Mouse (Mus musculus) MEL (cell line): ENCODE measurements at regions not wholly inside any gene's neighbourhood (a gene's known extent, or its start where the extent isn't known, plus 50 kb on each side); places are given as distances from the start of the nearest gene placed in this dataset.

ENCODE experiments used
- DNase-seq: peaks from one replicate; pipeline ENCODE4 v3.0.0; 2011; ENCODE audit warnings: low read depth, low spot score
- H3K27ac ChIP-seq: 2 replicates; pipeline ENCODE4 v1.5.1; 2012; ENCODE audit warnings: low read depth, mild to moderate bottlenecking, control low read depth, low read length, moderate library complexity; ENCODE audit not compliant: control insufficient read depth
- H3K27me3 ChIP-seq, 2 experiments: fragments of 150-350 bp in 1 of 2; sonication (generic) in 1 of 2; 2 replicates each; pipeline ENCODE4 v1.6.1; 2012; ENCODE audit warnings: low read length in 2 of 2, mild to moderate bottlenecking in 2 of 2, improper control_type of control experiment in 1 of 2, moderate library complexity in 1 of 2; ENCODE audit not compliant: insufficient read depth in 2 of 2, control insufficient read depth in 1 of 2
- H3K36me3 ChIP-seq, 2 experiments: 2 replicates each; pipeline ENCODE4 v1.6.1; 2012 to 2014; ENCODE audit warnings: low read length in 2 of 2, improper control_type of control experiment in 1 of 2, inconsistent platforms in 1 of 2, mild to moderate bottlenecking in 1 of 2; ENCODE audit not compliant: insufficient read depth in 2 of 2, control insufficient read depth in 1 of 2
- H3K4me1 ChIP-seq, 2 experiments: fragments of 150-350 bp in 1 of 2; sonication (generic) in 1 of 2; 2 replicates each; pipeline ENCODE4 v1.6.1; 2012; ENCODE audit warnings: low read length in 2 of 2, improper control_type of control experiment in 1 of 2, mild to moderate bottlenecking in 1 of 2; ENCODE audit not compliant: insufficient read depth in 2 of 2, control insufficient read depth in 1 of 2
- H3K4me3 ChIP-seq, 2 experiments: fragments of 150-350 bp in 1 of 2; sonication (generic) in 1 of 2; 2 replicates each; pipeline ENCODE4 v1.5.1; 2012; ENCODE audit warnings: low read depth in 2 of 2, low read length in 2 of 2, mild to moderate bottlenecking in 2 of 2, moderate library complexity in 2 of 2, control low read depth in 1 of 2, improper control_type of control experiment in 1 of 2; ENCODE audit not compliant: control insufficient read depth in 1 of 2, insufficient read depth in 1 of 2
- H3K79me2 ChIP-seq: 2 replicates; pipeline ENCODE4 v1.6.1; 2012; ENCODE audit warnings: mild to moderate bottlenecking, low read length, moderate library complexity; ENCODE audit not compliant: control insufficient read depth, poor library complexity, insufficient read depth
- H3K9ac ChIP-seq: 2 replicates; pipeline ENCODE4 v1.6.1; 2012; ENCODE audit warnings: low read depth, mild to moderate bottlenecking, control low read depth, low read length, moderate library complexity; ENCODE audit not compliant: control insufficient read depth, poor library complexity, severe bottlenecking
- H3K9me3 ChIP-seq: fragments of 150-350 bp; sonication (generic); replicated peaks from 2 replicates; pipeline ENCODE4 v1.6.1; 2012; ENCODE audit warnings: mild to moderate bottlenecking, low read length, improper control_type of control experiment, moderate library complexity; ENCODE audit not compliant: insufficient read depth
- CHD2 ChIP-seq: IDR thresholded peaks from 2 replicates; pipeline ENCODE4 v1.6.1; 2011; ENCODE audit warnings: low read length, improper control_type of control experiment
- CTCF ChIP-seq, 3 experiments: IDR thresholded peaks in 2 of 3; conservative IDR thresholded peaks in 1 of 3; 2 replicates each; pipeline ENCODE4 v1.5.1; 2011 to 2012; ENCODE audit warnings: low read length in 3 of 3, low read depth in 2 of 3, mild to moderate bottlenecking in 2 of 3, improper control_type of control experiment in 1 of 3, inconsistent platforms in 1 of 3, mixed read lengths in 1 of 3, moderate library complexity in 1 of 3; ENCODE audit not compliant: control insufficient read depth in 1 of 3, insufficient read depth in 1 of 3, poor library complexity in 1 of 3, severe bottlenecking in 1 of 3
- ELF1 ChIP-seq: IDR thresholded peaks from 2 replicates; pipeline ENCODE4 v1.6.1; 2014; ENCODE audit warnings: low read depth, mild to moderate bottlenecking, inconsistent platforms, low read length, improper control_type of control experiment, moderate library complexity
- ETS1 ChIP-seq: IDR thresholded peaks from 2 replicates; pipeline ENCODE4 v1.6.1; 2012; ENCODE audit warnings: low read depth, mild to moderate bottlenecking, inconsistent platforms, low read length, improper control_type of control experiment, moderate library complexity
- HCFC1 ChIP-seq: IDR thresholded peaks from 2 replicates; pipeline ENCODE4 v1.6.1; 2012; ENCODE audit warnings: low read depth, mild to moderate bottlenecking, inconsistent platforms, low read length, improper control_type of control experiment, moderate library complexity
- JUND ChIP-seq: IDR thresholded peaks from 2 replicates; pipeline ENCODE4 v1.6.1; 2011; ENCODE audit warnings: low read depth, mild to moderate bottlenecking, improper control_type of control experiment, low read length
- KAT2A ChIP-seq: conservative IDR thresholded peaks from 2 replicates; pipeline ENCODE4 v1.6.1; 2012; ENCODE audit warnings: low read depth, low read length, improper control_type of control experiment, inconsistent platforms
- MAZ ChIP-seq: IDR thresholded peaks from 2 replicates; pipeline ENCODE4 v1.6.1; 2012; ENCODE audit warnings: low read depth, mild to moderate bottlenecking, inconsistent platforms, low read length, improper control_type of control experiment
- MEF2A ChIP-seq: IDR thresholded peaks from 2 replicates; pipeline ENCODE4 v1.6.1; 2014; ENCODE audit warnings: low read depth, mild to moderate bottlenecking, inconsistent platforms, low read length, improper control_type of control experiment; ENCODE audit not compliant: poor library complexity, insufficient replicate concordance, severe bottlenecking; ENCODE audit errors: extremely low read depth
- MXI1 ChIP-seq: IDR thresholded peaks from 2 replicates; pipeline ENCODE4 v1.6.1; 2011; ENCODE audit warnings: mild to moderate bottlenecking, low read depth, low read length, improper control_type of control experiment
- POLR2A ChIP-seq, 2 experiments: IDR thresholded peaks; 2 replicates each; pipeline ENCODE4 v1.6.1; 2011 to 2012; ENCODE audit warnings: low read length in 2 of 2, mild to moderate bottlenecking in 2 of 2, control low read depth in 1 of 2, improper control_type of control experiment in 1 of 2, low read depth in 1 of 2, moderate library complexity in 1 of 2; ENCODE audit not compliant: control insufficient read depth in 1 of 2, insufficient read depth in 1 of 2, poor library complexity in 1 of 2
- POLR2AphosphoS5 ChIP-seq: IDR thresholded peaks from 2 replicates; pipeline ENCODE4 v1.6.1; 2012; ENCODE audit warnings: low read depth, borderline replicate concordance, mild to moderate bottlenecking, inconsistent platforms, low read length, moderate library complexity, mixed read lengths
- RCOR1 ChIP-seq: IDR thresholded peaks from 2 replicates; pipeline ENCODE4 v1.6.1; 2012; ENCODE audit warnings: low read depth, mild to moderate bottlenecking, inconsistent platforms, low read length, improper control_type of control experiment
- SIN3A ChIP-seq: IDR thresholded peaks from 2 replicates; pipeline ENCODE4 v1.6.1; 2012; ENCODE audit warnings: low read length, improper control_type of control experiment, inconsistent platforms
- SMC3 ChIP-seq: IDR thresholded peaks from 2 replicates; pipeline ENCODE4 v1.6.1; 2011; ENCODE audit warnings: low read depth, low read length, improper control_type of control experiment
- UBTF ChIP-seq: IDR thresholded peaks from 2 replicates; pipeline ENCODE4 v1.6.1; 2012; ENCODE audit warnings: low read depth, mild to moderate bottlenecking, inconsistent platforms, low read length, improper control_type of control experiment, moderate library complexity, borderline replicate concordance; ENCODE audit not compliant: insufficient read depth
- USF1 ChIP-seq: IDR thresholded peaks from 2 replicates; pipeline ENCODE4 v1.6.1; 2014; ENCODE audit warnings: low read depth, mild to moderate bottlenecking, inconsistent platforms, low read length, improper control_type of control experiment, moderate library complexity
- USF2 ChIP-seq, 2 experiments: IDR thresholded peaks; 2 replicates each; pipeline ENCODE4 v1.6.1; 2011 to 2012; ENCODE audit warnings: improper control_type of control experiment in 2 of 2, low read length in 2 of 2, borderline replicate concordance in 1 of 2, inconsistent platforms in 1 of 2, low read depth in 1 of 2, mild to moderate bottlenecking in 1 of 2; ENCODE audit not compliant: insufficient read depth in 1 of 2
- ZMIZ1 ChIP-seq: IDR thresholded peaks from 2 replicates; pipeline ENCODE4 v1.6.1; 2012; ENCODE audit warnings: low read depth, mild to moderate bottlenecking, inconsistent platforms, low read length, improper control_type of control experiment, moderate library complexity
- ZNF384 ChIP-seq: IDR thresholded peaks from 2 replicates; pipeline ENCODE4 v1.6.1; 2012; ENCODE audit warnings: low read depth, mild to moderate bottlenecking, inconsistent platforms, low read length, improper control_type of control experiment

DNA sequence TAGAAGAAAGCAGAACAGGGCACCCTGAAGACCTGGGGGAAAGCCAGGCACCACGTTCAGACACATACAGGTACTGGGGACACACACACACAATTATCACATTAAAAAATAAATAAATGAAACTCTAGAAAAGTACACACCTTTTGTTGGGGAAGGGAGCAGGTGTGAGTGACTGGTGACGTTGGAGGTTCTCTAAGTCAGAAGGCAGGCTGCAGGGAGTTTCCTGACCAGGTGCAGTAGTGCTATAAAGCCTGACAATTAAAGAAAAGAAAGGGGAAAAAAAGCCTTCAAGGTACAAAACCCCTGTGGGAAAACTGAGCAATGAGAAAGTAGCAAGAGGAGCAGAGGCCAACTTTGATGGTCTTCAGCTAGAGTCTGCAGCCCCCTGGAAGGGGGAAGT lies 145.1 kb upstream of the Nfe2l3 start:
- no peaks in the 10 kb centered on the region for H3K4me1 ChIP-seq
- no peaks in the 10 kb centered on the region for H3K36me3 ChIP-seq
- H3K9ac ChIP-seq: no peak overlapping the region

DNA sequence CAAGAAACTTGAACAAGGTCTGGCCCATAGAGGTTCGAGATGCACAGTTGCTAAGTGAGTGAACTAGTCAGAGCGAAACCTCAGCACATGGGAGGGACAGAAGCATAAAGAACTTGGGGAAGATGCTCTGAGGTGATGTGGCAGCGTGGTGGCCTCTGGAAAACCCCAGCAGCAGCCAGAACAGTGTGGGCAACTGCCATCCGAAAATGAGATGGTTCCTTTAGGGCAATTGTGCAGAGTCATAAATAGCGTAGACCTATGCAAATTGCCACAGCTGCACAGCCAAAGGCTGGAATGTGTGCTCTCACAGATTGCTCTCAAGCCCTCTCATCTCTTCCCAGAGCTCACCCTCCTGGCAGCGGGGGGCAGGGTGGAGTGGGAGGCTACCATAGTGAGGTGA lies 144.7 kb upstream of the Nfe2l3 start:
- no peak for DNase-seq
- H3K9ac ChIP-seq: no peak overlapping the region
- no peak overlapping the region for H3K27ac ChIP-seq
- H3K9me3 ChIP-seq: no peaks in the 10 kb centered on the region
- H3K79me2 ChIP-seq: no peaks in the 10 kb centered on the region
- H3K4me3 ChIP-seq: no peak overlapping the region
- no peaks in the 10 kb centered on the region for H3K4me1 ChIP-seq
- H3K36me3 ChIP-seq: no peaks in the 10 kb centered on the region
- TF ChIP-seq RCOR1 (no peak), KAT2A (no peak), CTCF (IDR thresholded peaks at IDR 0.05 in 2 of 3, conservative IDR thresholded peaks at IDR 0.05 in 1 of 3; ENCODE audit: control insufficient read depth in 1 of 3, insufficient read depth in 1 of 3, low read depth in 2 of 3, low read length in 3 of 3, poor library complexity in 1 of 3, severe bottlenecking in 1 of 3) (no peak), ZNF384 (no peak), POLR2AphosphoS5 (no peak), HCFC1 (no peak), ETS1 (no peak), CHD2 (no peak), POLR2A (IDR thresholded peaks at IDR 0.05; ENCODE audit: control insufficient read depth in 1 of 2, insufficient read depth in 1 of 2, low read depth in 1 of 2, low read length in 2 of 2, poor library complexity in 1 of 2) (no peak)
- no peaks in the 10 kb centered on the region for H3K27me3 ChIP-seq

More for the DNA sequence above, 145.1 kb upstream of the Nfe2l3 start:
- no peak overlapping the region for H3K4me3 ChIP-seq
- DNase-seq: no peak
- no peaks in the 10 kb centered on the region for H3K9me3 ChIP-seq
- TF ChIP-seq SIN3A (no peak), ELF1 (no peak), USF1 (no peak), USF2 (IDR thresholded peaks at IDR 0.05; ENCODE audit: borderline replicate concordance in 1 of 2, insufficient read depth in 1 of 2, low read depth in 1 of 2, low read length in 2 of 2) (no peak), MAZ (no peak), MXI1 (no peak), ZMIZ1 (no peak), HCFC1 (no peak), POLR2AphosphoS5 (no peak), CTCF (IDR thresholded peaks at IDR 0.05 in 2 of 3, conservative IDR thresholded peaks at IDR 0.05 in 1 of 3; ENCODE audit: control insufficient read depth in 1 of 3, insufficient read depth in 1 of 3, low read depth in 2 of 3, low read length in 3 of 3, poor library complexity in 1 of 3, severe bottlenecking in 1 of 3) (no peak), JUND (no peak), UBTF (no peak), SMC3 (no peak), RCOR1 (no peak), MEF2A (no peak)
- no peaks in the 10 kb centered on the region for H3K79me2 ChIP-seq
- no peaks in the 10 kb centered on the region for H3K27me3 ChIP-seq
- H3K27ac ChIP-seq: no peak overlapping the region
